Mouse (Mus musculus): ENCODE measurements around the gene Gpx4.

- TF ChIP-seq CTCF (IDR thresholded peaks at IDR 0.05) (no peak), EP300 (IDR thresholded peaks at IDR 0.05) (no peak; the same call in none of the 2 replicates)
These were observed 14.0 kb upstream of the Gpx4 start for GRCm38 (mm10) chr10:80032799-80033480.

Data from lung, postnatal 0 days (tissue).